Mouse (Mus musculus) monocyte, adult 5-6 weeks (primary cell): ENCODE data around the gene Mrps25. TPM values are rescaled to one million over a fixed set of nuclear protein-coding genes. Genes with fewer than 3 reads are reported as not detected.
A peak's percentile ranks its signal among the peaks of the same experiment; 100 is the strongest.

Source experiments
- ATAC-seq: fragments of 153-309, 156-312 bp; replicated peaks from 2 replicates; pipeline ENCODE4 v1.8.0; 2017; ENCODE audit warnings: mild to moderate bottlenecking; ENCODE audit not compliant: low TSS enrichment, insufficient number of reproducible peaks, severe bottlenecking, poor library complexity, low FRiP score
- total RNA-seq: library from RNA; stranded (forward); fragments of 200-1000, 200-491, 200-594 nt; gene quantifications from 3 replicates; pipeline ENCODE4 v1.2.3, GENCODE M21; 2017

The Mrps25 gene
- total RNA-seq: 22.4 to 25.1 TPM (median 23.8 TPM) in 3 replicates

GRCm38 (mm10) chr6:92183621-92184131 is at the start of gene Mrps25:
Gene Mrps25, minus strand, starts transcription at chr6:92184033.
- ATAC-seq: peak; percentile 49; the same call in 1 of the 2 replicates

- ATAC-seq: no peak
Observed at GRCm38 (mm10) chr6:92231762-92232161, 47.9 kb upstream of the Mrps25 start.

- ATAC-seq: no peak
Observed at GRCm38 (mm10) chr6:92231356-92231755, 47.5 kb upstream of the Mrps25 start.

- ATAC-seq: no peak
Observed at GRCm38 (mm10) chr6:92229586-92229985, 45.8 kb upstream of the Mrps25 start.

- ATAC-seq: no peak
Observed at GRCm38 (mm10) chr6:92229103-92229502, 45.3 kb upstream of the Mrps25 start.

- no peak for ATAC-seq
Observed at GRCm38 (mm10) chr6:92224981-92225380, 41.1 kb upstream of the Mrps25 start.

GRCm38 (mm10) chr6:92222021-92222420 is 38.2 kb upstream of the Mrps25 start:
- ATAC-seq: no peak

- no peak for ATAC-seq
Observed at GRCm38 (mm10) chr6:92221604-92222003, 37.8 kb upstream of the Mrps25 start.

- ATAC-seq: no peak
Observed at GRCm38 (mm10) chr6:92219445-92219844, 35.6 kb upstream of the Mrps25 start.

GRCm38 (mm10) chr6:92214773-92215449 is 31.1 kb upstream of the Mrps25 start, which contains the start of gene Rbsn:
Gene Rbsn, minus strand, starts transcription at chr6:92214925.
- ATAC-seq: peak; percentile 96

GRCm38 (mm10) chr6:92214055-92214772 is 30.4 kb upstream of the Mrps25 start:
- peak; percentile 8; the same call in 1 of the 2 replicates for ATAC-seq

- no peak for ATAC-seq
Observed at GRCm38 (mm10) chr6:92199414-92199813, 15.6 kb upstream of the Mrps25 start.

GRCm38 (mm10) chr6:92184178-92184577 is 345 bp upstream of the Mrps25 start:
- no peak for ATAC-seq

- ATAC-seq: no peak
Observed at GRCm38 (mm10) chr6:92176450-92176849, 7.4 kb downstream of the Mrps25 start.

- ATAC-seq: no peak
Observed at GRCm38 (mm10) chr6:92162724-92163123, 21.1 kb downstream of the Mrps25 start.

- no peak for ATAC-seq
Observed at GRCm38 (mm10) chr6:92158801-92159200, 25.0 kb downstream of the Mrps25 start.

GRCm38 (mm10) chr6:92153774-92154173 is 30.1 kb downstream of the Mrps25 start:
- ATAC-seq: no peak

GRCm38 (mm10) chr6:92145881-92146280 is 38.0 kb downstream of the Mrps25 start:
- ATAC-seq: no peak

GRCm38 (mm10) chr6:92136356-92136755 is 47.5 kb downstream of the Mrps25 start:
- no peak for ATAC-seq

- ATAC-seq: no peak
Observed at GRCm38 (mm10) chr6:92133617-92134016, 50.2 kb downstream of the Mrps25 start.
